Mouse (Mus musculus) T-cell, adult 2 months (primary cell): ENCODE data around the gene Wdr78.

Source experiments
- DNase-seq: peaks from one replicate; pipeline ENCODE4 v3.0.0; 2022; ENCODE audit warnings: low spot score

The Wdr78 gene

GRCm38 (mm10) chr4:103114184-103115111, at the start of gene Wdr78, which contains the start of gene Mier1:
Wdr78 (minus strand) TSS chr4:103114555.
Mier1 (plus strand) TSS chr4:103114390.
- peak; percentile 95 for DNase-seq

DNA sequence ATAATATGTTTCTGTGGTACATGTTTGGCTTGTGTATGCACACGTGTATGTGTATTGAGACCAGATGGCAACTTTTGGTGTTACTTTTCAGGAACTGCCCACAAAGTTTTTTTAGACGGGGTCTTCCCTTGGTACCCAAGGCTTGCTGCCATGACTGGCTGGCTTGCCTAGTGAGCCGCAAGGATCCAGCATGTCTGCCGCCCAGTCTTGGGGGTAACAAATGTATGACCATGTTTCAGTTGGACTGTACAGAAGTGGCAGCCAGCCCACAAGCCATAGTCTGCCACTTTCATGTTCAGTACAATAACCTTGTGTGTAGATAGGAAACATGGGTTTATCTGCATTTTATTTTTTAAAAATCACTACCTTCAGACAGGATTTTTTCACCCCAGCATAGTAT, 44.4 kb upstream of the Wdr78 start:
- DNase-seq: no peak

DNA sequence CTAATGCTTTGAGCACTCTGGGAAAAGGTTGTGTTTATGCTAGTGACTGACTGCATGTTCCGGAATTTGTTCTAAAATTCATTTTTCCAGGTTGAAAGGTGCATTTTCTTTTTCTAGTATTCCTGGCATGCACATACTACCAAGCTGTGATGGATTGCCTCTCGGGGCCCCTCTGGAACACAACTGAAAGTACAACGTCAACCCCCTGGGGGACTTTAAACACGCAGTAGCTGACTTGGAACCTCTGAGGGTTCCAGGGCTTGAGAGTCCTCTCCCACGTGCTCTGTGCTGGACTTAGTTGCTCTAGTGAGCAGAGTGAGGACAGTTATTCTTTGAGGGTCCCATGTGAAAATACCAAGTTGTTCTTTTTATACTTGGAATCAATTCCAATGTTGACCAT, 37.6 kb upstream of the Wdr78 start:
- no peak for DNase-seq

DNA sequence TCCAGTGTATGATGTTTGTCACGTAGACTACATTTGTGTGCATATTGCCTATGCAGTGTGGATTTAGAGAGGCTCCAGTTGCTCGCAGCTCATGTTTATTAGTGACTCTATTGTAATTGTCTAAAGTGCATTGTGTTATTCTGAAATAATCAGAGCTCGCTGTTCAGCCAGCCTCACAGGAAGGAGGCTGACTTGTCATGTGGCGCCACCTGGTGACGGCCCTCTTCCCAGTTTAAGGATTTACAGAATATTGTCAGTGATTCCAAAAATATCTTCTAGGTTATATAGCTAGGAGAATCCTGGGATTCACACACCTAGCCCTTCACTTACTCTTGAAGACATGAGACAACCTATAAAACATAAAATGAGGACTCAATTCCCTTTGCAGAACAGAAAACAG, 32.0 kb upstream of the Wdr78 start:
- DNase-seq: peak; percentile 68

GRCm38 (mm10) chr4:103136946-103137345, 22.6 kb upstream of the Wdr78 start:
- DNase-seq: no peak

- DNase-seq: no peak
Observed at GRCm38 (mm10) chr4:103126533-103126932, 12.2 kb upstream of the Wdr78 start.

DNA sequence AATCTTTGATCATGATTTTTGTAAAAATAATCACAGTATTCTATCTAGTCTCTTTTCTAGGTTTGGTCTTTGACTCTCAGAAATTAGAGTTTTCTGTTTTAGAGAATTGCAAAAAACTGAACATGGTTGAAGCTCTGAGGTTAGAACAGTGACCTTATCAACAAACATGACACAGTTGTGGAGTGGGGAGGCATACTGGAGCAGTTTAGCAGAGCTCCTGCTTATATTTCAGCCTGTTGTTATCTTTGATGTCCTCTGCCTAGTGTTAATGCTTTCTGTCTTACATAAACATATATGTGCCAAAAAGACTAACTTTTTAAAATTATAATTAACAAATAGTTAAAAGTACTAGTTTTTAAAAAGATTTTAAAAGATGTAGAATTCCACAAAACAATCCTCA, 9.3 kb upstream of the Wdr78 start:
- no peak for DNase-seq

GRCm38 (mm10) chr4:103123086-103123485, 8.7 kb upstream of the Wdr78 start:
- DNase-seq: no peak

- DNase-seq: peak; percentile 24
Observed at GRCm38 (mm10) chr4:103120874-103121389, 6.6 kb upstream of the Wdr78 start.

DNA sequence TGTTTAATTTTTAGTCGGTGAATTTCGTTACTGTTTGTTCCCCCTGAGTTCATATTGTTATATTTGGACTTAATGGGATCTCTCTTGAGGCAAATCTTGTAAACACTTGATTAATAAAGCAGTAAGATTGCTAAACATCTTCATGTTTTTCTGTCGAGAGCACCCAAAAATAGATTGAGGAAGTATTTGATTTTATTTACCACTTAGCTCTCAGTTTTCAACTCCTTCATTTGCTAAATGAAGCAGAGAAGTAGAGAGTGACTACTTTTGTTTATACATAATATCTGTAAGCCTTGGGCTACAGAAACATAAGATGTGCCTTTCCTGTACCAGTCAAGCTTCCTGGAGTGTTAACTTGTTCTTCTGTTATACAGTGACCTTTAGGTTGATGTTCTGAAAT, 6.0 kb upstream of the Wdr78 start:
- no peak for DNase-seq

- no peak for DNase-seq
Observed at GRCm38 (mm10) chr4:103120028-103120384, 5.7 kb upstream of the Wdr78 start.

- DNase-seq: peak; percentile 72
Observed at GRCm38 (mm10) chr4:103119229-103120027, 5.1 kb upstream of the Wdr78 start.

DNA sequence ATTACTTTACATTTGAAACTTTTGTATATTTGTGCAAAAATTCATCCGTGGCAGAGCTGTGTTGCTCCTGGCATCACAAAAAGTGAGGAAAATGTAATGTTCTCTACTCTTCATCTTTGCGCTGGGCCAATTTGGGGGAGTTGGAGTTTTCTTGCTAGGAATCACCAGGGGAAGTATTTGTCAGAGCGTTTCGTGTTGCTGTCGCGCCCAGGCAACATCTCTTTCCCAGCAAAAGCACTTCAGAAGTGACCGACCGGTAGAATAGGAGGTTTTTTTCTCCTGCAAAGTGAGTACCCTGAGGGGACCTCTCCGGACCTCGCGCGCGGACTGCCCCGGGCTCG, 4.5 kb upstream of the Wdr78 start:
- DNase-seq: no peak

- no peak for DNase-seq
Observed at GRCm38 (mm10) chr4:103113402-103113801, 953 bp downstream of the Wdr78 start.

- DNase-seq: no peak
Observed at GRCm38 (mm10) chr4:103112651-103113050, 1.7 kb downstream of the Wdr78 start.

DNA sequence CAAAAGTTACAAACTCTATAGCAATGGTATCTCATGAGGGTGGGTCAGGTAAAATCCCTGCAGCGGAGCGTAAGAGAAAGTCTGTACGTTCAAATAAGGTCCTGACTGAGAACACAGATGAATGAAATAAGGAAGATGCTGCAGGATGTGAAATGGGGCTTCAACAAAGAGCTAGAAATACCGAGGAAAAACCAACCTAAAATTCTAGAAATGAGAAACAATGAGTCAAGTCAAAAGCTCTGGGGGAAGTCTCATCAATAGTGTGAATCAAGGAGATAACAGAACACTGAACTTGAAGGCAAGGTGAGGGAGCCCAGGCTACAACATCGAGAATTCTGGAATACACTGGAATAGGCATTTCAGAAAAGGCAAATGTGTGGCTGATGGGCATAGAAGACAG, 15.8 kb downstream of the Wdr78 start:
- DNase-seq: no peak

GRCm38 (mm10) chr4:103095921-103096320, 18.4 kb downstream of the Wdr78 start:
- peak; percentile 19 for DNase-seq

DNA sequence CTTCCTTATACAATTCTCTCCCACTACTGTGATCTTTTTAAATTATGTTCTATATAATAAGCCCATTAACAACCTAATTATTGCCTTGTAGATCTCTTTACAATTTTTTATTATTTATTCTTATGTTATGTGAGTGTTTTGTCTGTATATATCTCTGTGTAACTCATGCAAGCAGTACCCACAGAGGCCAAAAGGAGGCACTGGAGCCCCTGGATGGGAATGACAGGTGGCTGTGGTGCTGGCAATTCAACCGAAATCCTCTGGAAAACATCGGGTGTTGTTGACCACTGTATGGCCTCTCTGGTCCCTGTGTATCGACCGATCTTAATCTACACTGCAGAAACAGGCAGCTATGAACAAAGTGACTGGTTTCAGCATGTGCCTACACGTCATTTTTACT, 29.1 kb downstream of the Wdr78 start:
- DNase-seq: no peak

DNA sequence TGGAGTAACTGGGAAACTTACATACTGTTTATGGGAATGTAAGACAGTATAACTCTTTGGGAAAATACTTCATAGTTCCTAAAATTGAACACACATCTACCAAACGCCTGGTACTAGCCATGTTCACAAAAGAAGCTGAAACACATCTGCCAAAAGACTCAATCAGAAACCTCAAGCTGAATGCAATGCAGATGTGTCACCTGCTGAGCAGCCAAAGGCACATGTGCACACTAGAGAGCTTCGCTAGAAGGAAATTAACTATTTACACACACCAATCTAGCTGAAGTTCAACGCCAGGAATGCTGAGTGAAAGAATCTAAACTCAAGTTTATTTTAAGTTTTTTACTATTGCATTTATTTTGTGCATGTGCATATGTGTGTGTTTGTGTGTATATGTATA, 43.7 kb downstream of the Wdr78 start:
- no peak for DNase-seq

GRCm38 (mm10) chr4:103067906-103068655, 46.3 kb downstream of the Wdr78 start:
- no peak for DNase-seq

DNA sequence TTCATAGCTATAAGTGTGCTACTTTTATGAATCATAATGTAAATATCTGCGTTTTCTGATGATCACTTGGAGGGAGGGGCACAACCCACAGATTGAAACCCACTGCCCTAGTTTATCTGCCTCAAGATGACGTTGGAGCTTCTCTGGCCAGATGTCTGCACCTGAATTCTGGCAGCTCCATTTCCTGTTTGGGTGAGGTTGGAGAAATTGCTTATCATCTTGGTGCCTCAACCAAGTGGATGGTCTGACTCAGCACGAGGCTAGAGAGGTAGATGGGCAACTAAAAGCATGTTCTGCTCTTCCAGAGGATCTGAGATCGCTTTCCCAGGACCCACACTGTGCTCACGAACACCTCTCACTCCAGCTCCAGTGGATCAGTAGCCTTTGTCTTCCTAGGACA, 49.4 kb downstream of the Wdr78 start:
- DNase-seq: peak; percentile 8

DNA sequence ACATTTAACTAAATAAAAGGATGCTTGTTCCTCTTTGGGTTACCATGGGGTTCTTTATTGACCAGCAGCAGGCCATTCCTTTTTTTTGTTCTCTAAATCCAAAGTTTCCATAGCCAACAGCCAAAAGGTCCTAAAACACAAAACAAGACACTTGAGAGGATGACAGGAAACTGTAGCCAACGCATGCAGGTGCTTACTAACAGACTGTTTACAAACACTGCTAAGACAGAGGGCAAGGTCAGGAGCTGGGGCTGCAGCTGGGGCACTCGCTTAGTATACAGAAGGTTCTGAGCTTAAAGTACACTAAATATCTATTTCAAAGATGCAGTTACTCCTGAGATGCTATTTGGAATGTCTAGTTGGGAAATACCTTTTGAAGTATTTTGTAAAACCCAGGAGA, 49.9 kb downstream of the Wdr78 start:
- DNase-seq: no peak
